Mouse (Mus musculus) macrophage (primary cell): ENCODE measurements around the gene Mthfr. TPM values are rescaled to one million over a fixed set of nuclear protein-coding genes. Genes with fewer than 3 reads are reported as not detected.
"Not testable (repeated sequence)": the region's sequence is repeated elsewhere in the genome, so short reads cannot be mapped to it uniquely, and the experiment has no call there.

Source experiments
- H3K27ac ChIP-seq: fragments of 350-480 bp; formaldehyde crosslinking; 2 replicates; pipeline ENCODE4 v1.9.0; 2021
- H3K36me3 ChIP-seq: fragments of 350-480 bp; formaldehyde crosslinking; 2 replicates; pipeline ENCODE4 v1.9.0; 2021; ENCODE audit errors: inconsistent target
- H3K4me3 ChIP-seq: fragments of 350-480 bp; formaldehyde crosslinking; 2 replicates; pipeline ENCODE4 v1.9.0; 2021; ENCODE audit errors: inconsistent target
- H3K79me2 ChIP-seq: fragments of 350-480 bp; formaldehyde crosslinking; 2 replicates; pipeline ENCODE4 v1.9.0; 2021; ENCODE audit errors: inconsistent target
- WGBS: methylation state at CpG from one replicate; pipeline ENCODE4 v1.1.7; 2026; ENCODE audit warnings: inconsistent platforms; ENCODE audit not compliant: missing documents; 5-methylcytosine and 5-hydroxymethylcytosine counted together
- polyA plus RNA-seq: library from polyadenylated mRNA; stranded (reverse); fragments of 250-400 nt; gene quantifications from 3 replicates; pipeline ENCODE4 v1.2.4, GENCODE M21; 2018; ENCODE audit warnings: inconsistent platforms

Mthfr gene
- polyA plus RNA-seq, 1 experiment from 2014 or later = 23.2 TPM

GRCm38 (mm10) chr4:148050396-148050914 lies 11.6 kb downstream of the Mthfr start:
- H3K27ac ChIP-seq, H3K4me3 ChIP-seq: not testable (repeated sequence)
- Histone ChIP-seq H3K79me2 (peaks cover 59% of the 10 kb centered on the region), H3K36me3 (peaks cover 97% of the 10 kb centered on the region)
- WGBS = 96% methylated on average over 3 of the region's 3 CpGs

- Histone ChIP-seq H3K36me3 (peaks cover 99% of the 10 kb centered on the region), H3K4me3 (no peak overlapping the region), H3K27ac (no peak overlapping the region), H3K79me2 (peaks cover 51% of the 10 kb centered on the region)
- WGBS = 94% methylated on average over 13 of the region's 13 CpGs
Observed at GRCm38 (mm10) chr4:148051046-148051776, 12.3 kb downstream of the Mthfr start.

GRCm38 (mm10) chr4:148051886-148052285 lies 13.0 kb downstream of the Mthfr start:
- H3K79me2 ChIP-seq = peaks cover 44% of the 10 kb centered on the region; the same call in 1 of the 2 replicates
- 96% methylated on average over 11 of the region's 11 CpGs for WGBS
- peaks cover 99% of the 10 kb centered on the region for H3K36me3 ChIP-seq
- no peak overlapping the region for H3K27ac ChIP-seq
- H3K4me3 ChIP-seq = no peak overlapping the region

DNA sequence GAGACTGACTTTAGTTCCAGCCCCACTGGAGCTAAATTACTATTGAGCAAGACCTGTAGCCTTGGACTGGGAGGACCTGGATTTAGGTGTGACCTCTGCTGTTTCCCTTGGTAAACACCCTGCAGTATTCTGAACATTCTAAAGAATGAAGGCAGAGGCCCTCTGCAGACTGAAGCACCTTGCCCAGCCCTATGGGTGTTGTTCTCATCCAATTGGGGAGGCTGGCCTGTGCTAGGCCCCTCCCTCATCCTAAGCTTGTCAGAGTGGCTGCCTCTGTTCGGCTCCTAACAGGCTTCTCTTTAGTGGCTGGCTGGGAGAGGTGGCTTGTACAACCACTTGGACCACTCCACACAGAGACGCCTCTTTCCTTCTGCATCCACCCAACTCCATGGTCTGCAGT lies 14.1 kb downstream of the Mthfr start:
- Histone ChIP-seq H3K4me3 (no peak overlapping the region), H3K36me3 (peaks cover 100% of the 10 kb centered on the region), H3K79me2 (peaks cover 33% of the 10 kb centered on the region; the same call in 1 of the 2 replicates), H3K27ac (no peak overlapping the region)
- WGBS = 100% methylated on average over 2 of the region's 2 CpGs

- Histone ChIP-seq H3K27ac (no peak overlapping the region), H3K36me3 (peaks cover 100% of the 10 kb centered on the region), H3K4me3 (no peak overlapping the region), H3K79me2 (peaks cover 29% of the 10 kb centered on the region; the same call in 1 of the 2 replicates)
- 97% methylated on average over 12 of the region's 12 CpGs for whole genome bisulfite sequencing
Observed at GRCm38 (mm10) chr4:148053417-148053920, 14.6 kb downstream of the Mthfr start.

GRCm38 (mm10) chr4:148054961-148055695 lies 16.3 kb downstream of the Mthfr start:
- no peak overlapping the region for H3K27ac ChIP-seq
- peaks cover 12% of the 10 kb centered on the region; the same call in 1 of the 2 replicates for H3K79me2 ChIP-seq
- 93% methylated on average over 19 of the region's 21 CpGs for WGBS
- H3K36me3 ChIP-seq = peaks cover 84% of the 10 kb centered on the region
- H3K4me3 ChIP-seq = no peak overlapping the region

GRCm38 (mm10) chr4:148056246-148056645 lies 17.4 kb downstream of the Mthfr start:
- no peak overlapping the region for H3K27ac ChIP-seq
- H3K79me2 ChIP-seq = peaks cover under 1% of the 10 kb centered on the region; the same call in 1 of the 2 replicates
- peaks cover 73% of the 10 kb centered on the region for H3K36me3 ChIP-seq
- H3K4me3 ChIP-seq = no peak overlapping the region
- 95% methylated on average over 7 of the region's 7 CpGs for WGBS

GRCm38 (mm10) chr4:148056801-148057200 lies 17.9 kb downstream of the Mthfr start:
- Histone ChIP-seq H3K79me2 (no peaks in the 10 kb centered on the region; the same call in 1 of the 2 replicates), H3K36me3 (peaks cover 68% of the 10 kb centered on the region), H3K4me3 (no peak overlapping the region), H3K27ac (no peak overlapping the region)
- 92% methylated on average over 4 of the region's 4 CpGs for WGBS

- 76% methylated on average over 5 of the region's 5 CpGs for WGBS
- H3K27ac ChIP-seq = no peak overlapping the region
- H3K79me2 ChIP-seq = no peaks in the 10 kb centered on the region
- no peak overlapping the region for H3K4me3 ChIP-seq
- H3K36me3 ChIP-seq = peaks cover 58% of the 10 kb centered on the region
Observed at GRCm38 (mm10) chr4:148057661-148058209, 18.9 kb downstream of the Mthfr start.

DNA sequence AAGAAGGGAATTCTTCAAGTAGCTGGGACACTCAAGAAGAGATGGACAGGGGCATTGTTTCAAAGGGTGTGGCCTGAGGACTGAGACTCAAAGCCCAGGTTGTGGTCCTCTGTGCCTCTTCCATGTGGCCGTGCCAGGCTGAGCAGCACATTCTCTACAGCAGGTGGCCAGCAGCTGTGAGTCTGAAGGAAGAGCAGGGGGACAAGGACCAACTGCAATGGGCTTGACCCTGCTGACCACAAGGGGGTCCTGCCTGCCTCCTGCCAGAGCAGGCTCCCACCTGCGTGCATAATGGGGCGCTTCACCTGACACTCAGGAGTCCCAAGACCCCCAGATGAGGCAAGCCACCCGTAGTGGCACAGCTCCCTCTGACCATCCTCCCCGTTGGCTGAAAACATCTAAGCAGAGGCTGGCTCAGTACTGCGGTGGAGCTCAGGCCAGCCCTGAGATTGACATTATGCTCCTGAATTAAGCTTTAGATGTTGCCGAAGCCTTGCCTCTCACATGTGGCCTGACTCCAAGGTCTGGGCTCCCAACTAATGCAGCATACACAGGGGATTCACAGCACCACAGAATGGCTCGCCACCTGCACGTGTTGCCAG lies 19.4 kb downstream of the Mthfr start:
- no peak overlapping the region for H3K27ac ChIP-seq
- 96% methylated on average over 9 of the region's 9 CpGs for WGBS
- H3K36me3 ChIP-seq = peaks cover 52% of the 10 kb centered on the region
- no peak overlapping the region for H3K4me3 ChIP-seq
- H3K79me2 ChIP-seq = no peaks in the 10 kb centered on the region

DNA sequence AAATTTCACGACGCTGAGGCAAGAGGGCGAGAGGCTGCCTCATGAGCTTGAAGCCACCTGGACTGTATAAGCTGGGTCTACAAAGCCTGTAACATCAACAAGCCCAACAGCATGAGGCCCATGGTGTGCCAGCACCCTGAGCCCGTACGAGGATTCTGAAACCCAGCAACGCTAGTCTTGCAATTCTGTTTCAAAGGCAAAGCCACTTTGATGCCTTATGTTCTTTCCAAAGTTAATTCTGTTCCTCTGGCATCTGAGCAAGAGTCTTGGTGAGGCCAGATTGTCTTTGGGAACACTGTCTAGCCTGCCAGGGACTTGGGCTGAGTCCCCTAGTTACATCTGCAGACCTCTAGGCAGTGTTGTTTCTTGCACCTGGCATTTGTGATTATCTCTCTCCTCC lies 20.1 kb downstream of the Mthfr start:
- H3K36me3 ChIP-seq = peaks cover 46% of the 10 kb centered on the region
- WGBS = 95% methylated on average over 6 of the region's 6 CpGs
- no peak overlapping the region for H3K27ac ChIP-seq
- H3K79me2 ChIP-seq = no peaks in the 10 kb centered on the region
- H3K4me3 ChIP-seq = no peak overlapping the region

GRCm38 (mm10) chr4:148060120-148061085 lies 21.5 kb downstream of the Mthfr start:
- H3K36me3 ChIP-seq = peaks cover 32% of the 10 kb centered on the region
- no peak overlapping the region for H3K4me3 ChIP-seq
- 56% methylated on average over 13 of the region's 13 CpGs for WGBS

DNA sequence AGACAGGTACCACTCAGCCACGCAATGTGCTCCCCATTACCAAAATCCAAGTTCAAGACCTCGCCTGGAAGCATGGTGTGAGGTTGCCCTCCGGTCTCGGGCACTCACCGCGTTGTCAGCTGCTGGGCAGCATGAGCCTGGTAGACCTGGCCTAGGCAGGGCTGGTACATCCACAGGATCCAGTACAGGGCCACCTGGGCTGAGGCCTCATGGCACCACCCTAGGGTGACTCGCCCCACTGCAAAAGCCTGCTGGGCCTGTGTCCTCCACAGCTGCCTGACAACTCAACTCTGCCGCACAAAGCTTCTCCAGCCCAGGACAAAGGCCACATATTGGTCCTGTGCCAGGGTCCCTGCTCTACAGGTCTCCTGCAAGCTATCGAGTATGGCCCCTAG lies 22.2 kb downstream of the Mthfr start:
- Histone ChIP-seq H3K79me2 (no peaks in the 10 kb centered on the region), H3K4me3 (no peak overlapping the region), H3K36me3 (peaks cover 25% of the 10 kb centered on the region), H3K27ac (no peak overlapping the region)
- 93% methylated on average over 9 of the region's 9 CpGs for WGBS

More at GRCm38 (mm10) chr4:148060120-148061085, 21.5 kb downstream of the Mthfr start:
- H3K79me2 ChIP-seq = no peaks in the 10 kb centered on the region
- no peak overlapping the region for H3K27ac ChIP-seq
